Mouse (Mus musculus): ENCODE results near the gene Spopl.
"Not testable (repeated sequence)": the region's sequence is repeated elsewhere in the genome, so short reads cannot be mapped to it uniquely, and the experiment has no call there.

Gene Spopl

GRCm38 (mm10) chr2:23571302-23572156 is at the start of gene Spopl:
TSS of gene Spopl (minus strand) at chr2:23572106.
- DNase-seq (ENCODE audit: low read depth, low spot score): peak; percentile 71

GRCm38 (mm10) chr2:23620128-23620527 is 48.2 kb upstream of the Spopl start:
- DNase-seq (ENCODE audit: low read depth, low spot score): no peak

GRCm38 (mm10) chr2:23617989-23618388 is 46.1 kb upstream of the Spopl start:
- DNase-seq (ENCODE audit: low read depth, low spot score): no peak

- no peak for DNase-seq (ENCODE audit: low read depth, low spot score)
Measured at GRCm38 (mm10) chr2:23605391-23605790, 33.5 kb upstream of the Spopl start.

GRCm38 (mm10) chr2:23588769-23589168 is 16.9 kb upstream of the Spopl start:
- DNase-seq (ENCODE audit: low read depth, low spot score): no peak

- not testable (repeated sequence) for DNase-seq (ENCODE audit: low read depth, low spot score)
Measured at GRCm38 (mm10) chr2:23572157-23572532, 239 bp upstream of the Spopl start.

- no peak for DNase-seq (ENCODE audit: low read depth, low spot score)
Measured at GRCm38 (mm10) chr2:23570563-23570962, 1.3 kb downstream of the Spopl start.

- no peak for DNase-seq (ENCODE audit: low read depth, low spot score)
Measured at GRCm38 (mm10) chr2:23568775-23569174, 3.1 kb downstream of the Spopl start.

GRCm38 (mm10) chr2:23565081-23565801 is 6.7 kb downstream of the Spopl start:
- DNase-seq (ENCODE audit: low read depth, low spot score): no peak

GRCm38 (mm10) chr2:23562898-23563297 is 9.0 kb downstream of the Spopl start:
- no peak for DNase-seq (ENCODE audit: low read depth, low spot score)

GRCm38 (mm10) chr2:23559186-23559585 is 12.7 kb downstream of the Spopl start:
- DNase-seq (ENCODE audit: low read depth, low spot score): no peak

GRCm38 (mm10) chr2:23551235-23551634 is 20.7 kb downstream of the Spopl start:
- no peak for DNase-seq (ENCODE audit: low read depth, low spot score)

GRCm38 (mm10) chr2:23547220-23547619 is 24.7 kb downstream of the Spopl start:
- no peak for DNase-seq (ENCODE audit: low read depth, low spot score)

GRCm38 (mm10) chr2:23539967-23540366 is 31.9 kb downstream of the Spopl start:
- no peak for DNase-seq (ENCODE audit: low read depth, low spot score)

GRCm38 (mm10) chr2:23527717-23528116 is 44.2 kb downstream of the Spopl start:
- not testable (repeated sequence) for DNase-seq (ENCODE audit: low read depth, low spot score)

GRCm38 (mm10) chr2:23505141-23505540 is 66.8 kb downstream of the Spopl start:
- DNase-seq (ENCODE audit: low read depth, low spot score): no peak

- DNase-seq (ENCODE audit: low read depth, low spot score): no peak
Measured at GRCm38 (mm10) chr2:23481715-23482114, 90.2 kb downstream of the Spopl start.

GRCm38 (mm10) chr2:23467471-23467870 is 104.4 kb downstream of the Spopl start:
- DNase-seq (ENCODE audit: low read depth, low spot score): no peak

- no peak for DNase-seq (ENCODE audit: low read depth, low spot score)
Measured at GRCm38 (mm10) chr2:23457452-23457851, 114.5 kb downstream of the Spopl start.

All from forelimb bud, embryonic 11.5 days (tissue).